Mouse (Mus musculus) thymus, adult 2 months (tissue): ENCODE data around the gene Klhl36. TPM values are rescaled to one million over a fixed set of nuclear protein-coding genes. Genes with fewer than 3 reads are reported as not detected.

Experiments used
- DNase-seq: peaks from one replicate; pipeline ENCODE4 v3.0.0; 2021
- H3K27ac ChIP-seq: fragments of 200-500 bp; 2 replicates; pipeline ENCODE4 v1.5.1; 2012; ENCODE audit warnings: low read length, control low read depth; ENCODE audit not compliant: control insufficient read depth, insufficient read depth
- H3K27me3 ChIP-seq: fragments of 200-500 bp; 2 replicates; pipeline ENCODE4 v1.6.1; 2012; ENCODE audit warnings: mild to moderate bottlenecking, low read length, moderate library complexity, mixed read lengths; ENCODE audit not compliant: control insufficient read depth, insufficient read depth
- H3K36me3 ChIP-seq: fragments of 200-500 bp; 2 replicates; pipeline ENCODE4 v1.6.1; 2012; ENCODE audit warnings: mild to moderate bottlenecking, low read length, moderate library complexity; ENCODE audit not compliant: control insufficient read depth, insufficient read depth
- H3K4me1 ChIP-seq: fragments of 200-500 bp; replicated peaks from 2 replicates; pipeline ENCODE4 v1.6.1; 2012; ENCODE audit warnings: low read length; ENCODE audit not compliant: control insufficient read depth, insufficient read depth
- H3K4me3 ChIP-seq: fragments of 200-500 bp; 2 replicates; pipeline ENCODE4 v1.5.1; 2012; ENCODE audit warnings: mild to moderate bottlenecking, low read length, control low read depth, moderate library complexity; ENCODE audit not compliant: control insufficient read depth, insufficient read depth
- CTCF ChIP-seq: fragments of 200-500 bp; IDR thresholded peaks from 2 replicates; pipeline ENCODE4 v1.5.1; 2012; ENCODE audit warnings: mild to moderate bottlenecking, control low read depth, low read length, moderate library complexity, borderline replicate concordance; ENCODE audit not compliant: control insufficient read depth, poor library complexity, insufficient read depth; ENCODE audit errors: extremely low read depth
- POLR2A ChIP-seq: fragments of 200-500 bp; IDR thresholded peaks from 2 replicates; pipeline ENCODE4 v1.6.1; 2012; ENCODE audit warnings: mild to moderate bottlenecking, low read length, control low read depth, moderate library complexity; ENCODE audit not compliant: control insufficient read depth, poor library complexity, insufficient read depth; ENCODE audit errors: extremely low read depth
- WGBS: fragments of 180-500 bp; shearing (Covaris S2); methylation state at CpG from one replicate; pipeline ENCODE4 v1.1.7; 2018; 5-methylcytosine and 5-hydroxymethylcytosine counted together
- polyA plus RNA-seq: library from polyadenylated mRNA; depleted of rRNA; stranded (reverse); fragments of >200 nt; gene quantifications from 2 replicates; pipeline ENCODE4 v1.2.3, GENCODE M21; 2012

Gene Klhl36
- polyA plus RNA-seq, 1 experiment, result 41.8 TPM

- H3K4me3 ChIP-seq, result no peak overlapping the region
- H3K36me3 ChIP-seq, result no peaks in the 10 kb centered on the region
- peak; percentile 44 for DNase-seq
- WGBS, result 96% methylated on average over 3 of the region's 3 CpGs
- no peak overlapping the region for H3K27ac ChIP-seq
- TF ChIP-seq POLR2A, result no peak
- TF ChIP-seq CTCF, result peak; percentile 79; the same call in 1 of the 2 replicates
- no peaks in the 10 kb centered on the region for H3K27me3 ChIP-seq
- no peaks in the 10 kb centered on the region for H3K4me1 ChIP-seq
These were observed 25.1 kb downstream of the Klhl36 start for GRCm38 (mm10) chr8:119887130-119887529.

GRCm38 (mm10) chr8:119888012-119888411 is 25.9 kb downstream of the Klhl36 start:
- H3K36me3 ChIP-seq, result no peaks in the 10 kb centered on the region
- no peaks in the 10 kb centered on the region for H3K27me3 ChIP-seq
- no peak overlapping the region for H3K27ac ChIP-seq
- 90% methylated on average over 4 of the region's 4 CpGs for WGBS
- no peaks in the 10 kb centered on the region for H3K4me1 ChIP-seq
- no peak for DNase-seq
- TF ChIP-seq CTCF (no peak), POLR2A (no peak)
- H3K4me3 ChIP-seq, result no peak overlapping the region

DNA sequence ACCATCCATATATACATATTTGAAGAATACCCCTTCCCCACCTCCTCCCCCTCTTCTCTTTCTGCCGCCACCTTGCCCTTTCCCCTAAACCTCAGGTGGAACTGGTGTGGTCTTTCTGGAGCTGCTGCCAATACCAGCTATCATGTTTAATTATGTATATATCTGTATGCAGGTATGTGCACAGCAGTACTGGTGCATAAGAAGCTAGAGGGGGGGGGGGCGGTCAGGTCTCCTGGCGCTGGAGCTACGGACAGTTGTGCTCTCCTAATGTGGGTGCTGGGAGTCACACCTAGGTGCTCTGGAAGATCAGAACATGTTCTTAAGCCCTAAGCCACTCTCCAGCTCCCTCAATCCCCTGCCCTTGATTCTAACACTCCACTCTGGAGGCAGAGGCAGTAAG is 35.0 kb downstream of the Klhl36 start:
- 92% methylated on average over 4 of the region's 4 CpGs for WGBS
- no peak for DNase-seq
- H3K36me3 ChIP-seq, result no peaks in the 10 kb centered on the region
- TF ChIP-seq CTCF, result no peak
- no peak for TF ChIP-seq POLR2A
- peaks cover 17% of the 10 kb centered on the region for H3K4me1 ChIP-seq
- H3K27ac ChIP-seq, result no peak overlapping the region
- H3K27me3 ChIP-seq, result no peaks in the 10 kb centered on the region
- H3K4me3 ChIP-seq, result no peak overlapping the region

DNA sequence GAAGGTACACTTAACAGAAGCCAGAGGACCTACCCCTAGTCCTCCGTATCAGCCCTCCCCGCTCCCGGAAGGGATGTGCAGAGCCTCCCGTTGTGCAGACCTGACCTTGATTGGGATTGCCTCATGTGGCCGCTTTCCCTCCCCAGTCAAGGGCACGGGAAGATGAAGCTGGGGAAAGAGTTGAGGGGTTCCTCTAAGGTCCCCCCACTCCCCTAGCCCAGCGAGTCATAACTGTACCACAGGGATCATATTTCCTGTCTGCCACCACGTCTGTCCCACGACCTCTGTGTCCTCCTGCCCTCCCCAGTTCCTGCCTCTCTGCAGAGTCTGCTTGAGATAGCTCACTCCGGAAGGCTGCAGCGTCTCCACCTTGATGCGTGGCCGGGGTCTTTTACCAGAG is 35.9 kb downstream of the Klhl36 start:
- H3K4me3 ChIP-seq, result peak overlapping the region; percentile 33
- H3K27me3 ChIP-seq, result no peaks in the 10 kb centered on the region
- H3K4me1 ChIP-seq, result peaks cover 17% of the 10 kb centered on the region
- TF ChIP-seq CTCF (no peak), POLR2A (0 out of 2 replicates have a peak, but pooled peaks have one; percentile 16)
- peak; percentile 46 for DNase-seq
- no peaks in the 10 kb centered on the region for H3K36me3 ChIP-seq
- 16% methylated on average over 13 of the region's 13 CpGs for WGBS
- H3K27ac ChIP-seq, result no peak overlapping the region

- H3K4me1 ChIP-seq, result peaks cover 17% of the 10 kb centered on the region
- WGBS, result 87% methylated on average over 3 of the region's 3 CpGs
These were observed 39.3 kb downstream of the Klhl36 start for GRCm38 (mm10) chr8:119901349-119901748.

GRCm38 (mm10) chr8:119901952-119902351 is 39.9 kb downstream of the Klhl36 start:
- Histone ChIP-seq H3K4me3 (no peak overlapping the region), H3K27me3 (no peaks in the 10 kb centered on the region), H3K36me3 (no peaks in the 10 kb centered on the region), H3K27ac (no peak overlapping the region), H3K4me1 (peaks cover 16% of the 10 kb centered on the region)
- DNase-seq, result no peak
- 76% methylated on average over 8 of the region's 8 CpGs for WGBS
- TF ChIP-seq POLR2A, result no peak
- TF ChIP-seq CTCF, result no peak

More at GRCm38 (mm10) chr8:119901349-119901748, 39.3 kb downstream of the Klhl36 start:
- Histone ChIP-seq H3K4me3 (no peak overlapping the region), H3K36me3 (no peaks in the 10 kb centered on the region), H3K27ac (no peak overlapping the region), H3K27me3 (no peaks in the 10 kb centered on the region)
- DNase-seq, result no peak
- no peak for TF ChIP-seq POLR2A
- TF ChIP-seq CTCF, result no peak

GRCm38 (mm10) chr8:119904323-119904911 is 42.4 kb downstream of the Klhl36 start:
- H3K4me1 ChIP-seq, result no peaks in the 10 kb centered on the region
- WGBS, result 89% methylated on average over 12 of the region's 12 CpGs
- H3K4me3 ChIP-seq, result no peak overlapping the region
- no peaks in the 10 kb centered on the region for H3K27me3 ChIP-seq
- H3K36me3 ChIP-seq, result no peaks in the 10 kb centered on the region
- TF ChIP-seq CTCF, result no peak
- TF ChIP-seq POLR2A, result no peak
- H3K27ac ChIP-seq, result no peak overlapping the region
- DNase-seq, result no peak
